Mouse (Mus musculus) lung, postnatal 0 days (tissue): ENCODE measurements around the gene Lamc3.

ENCODE experiments used
- CTCF ChIP-seq: IDR thresholded peaks from 2 replicates; pipeline ENCODE4 v1.5.1; 2016; ENCODE audit warnings: antibody characterized with exemption, mild to moderate bottlenecking
- EP300 ChIP-seq: IDR thresholded peaks from 2 replicates; pipeline ENCODE4 v1.6.1; 2016; ENCODE audit warnings: antibody characterized with exemption, mild to moderate bottlenecking, control low read depth

DNA sequence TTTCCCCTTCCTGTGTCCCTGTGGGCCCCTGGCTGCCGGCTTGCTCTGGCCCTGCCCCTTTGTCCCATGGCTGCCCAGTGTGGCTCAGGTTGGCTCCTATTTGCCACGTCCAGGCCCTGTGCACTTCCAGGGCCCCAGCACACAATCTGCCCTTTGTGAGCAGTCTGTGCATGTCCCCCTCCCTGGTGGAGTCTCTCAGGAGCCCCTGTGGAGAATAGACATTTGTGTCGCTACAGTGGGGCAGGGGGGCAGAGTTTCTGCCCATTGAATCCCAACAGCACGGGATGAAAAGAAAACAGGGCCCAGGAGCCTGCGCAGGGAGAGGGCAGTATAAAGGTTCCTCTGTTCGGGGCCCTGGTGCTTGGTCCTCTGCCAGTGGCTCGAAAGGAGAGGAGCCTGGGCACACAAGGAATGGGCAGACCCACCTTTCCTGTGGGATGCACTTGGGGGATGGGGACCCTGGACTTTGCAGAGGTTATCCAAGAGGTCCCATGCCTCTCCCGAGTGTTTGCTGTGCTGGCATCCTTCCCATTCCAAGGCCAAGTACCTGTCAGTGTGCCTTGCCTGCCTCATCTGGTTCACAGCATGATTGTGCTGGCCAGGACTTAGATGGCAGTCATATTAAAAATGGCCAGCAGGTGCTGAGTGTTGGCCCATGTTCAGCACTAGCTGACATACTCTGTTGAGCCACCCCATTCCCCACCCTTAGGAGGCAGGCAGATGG lies 75.6 kb downstream of the Lamc3 start:
- TF ChIP-seq CTCF, result peak; percentile 54
- TF ChIP-seq EP300, result no peak
